Mouse (Mus musculus) MEL (cell line): ENCODE data around the gene Zmiz1.

Experiments used
- CHD2 ChIP-seq: IDR thresholded peaks from 2 replicates; pipeline ENCODE4 v1.6.1; 2011; ENCODE audit warnings: low read length, improper control_type of control experiment
- CTCF ChIP-seq, 3 experiments: IDR thresholded peaks in 2 of 3; conservative IDR thresholded peaks in 1 of 3; 2 replicates each; pipeline ENCODE4 v1.5.1; 2011 to 2012; ENCODE audit warnings: low read length in 3 of 3, low read depth in 2 of 3, mild to moderate bottlenecking in 2 of 3, improper control_type of control experiment in 1 of 3, inconsistent platforms in 1 of 3, mixed read lengths in 1 of 3, moderate library complexity in 1 of 3; ENCODE audit not compliant: control insufficient read depth in 1 of 3, insufficient read depth in 1 of 3, poor library complexity in 1 of 3, severe bottlenecking in 1 of 3
- GATA1 ChIP-seq: IDR thresholded peaks from 2 replicates; pipeline ENCODE4 v1.6.1; 2011; ENCODE audit warnings: low read depth, low read length, improper control_type of control experiment
- HCFC1 ChIP-seq: IDR thresholded peaks from 2 replicates; pipeline ENCODE4 v1.6.1; 2012; ENCODE audit warnings: low read depth, mild to moderate bottlenecking, inconsistent platforms, low read length, improper control_type of control experiment, moderate library complexity
- MAZ ChIP-seq: IDR thresholded peaks from 2 replicates; pipeline ENCODE4 v1.6.1; 2012; ENCODE audit warnings: low read depth, mild to moderate bottlenecking, inconsistent platforms, low read length, improper control_type of control experiment
- MYC ChIP-seq: IDR thresholded peaks from 2 replicates; pipeline ENCODE4 v1.6.1; 2011; ENCODE audit warnings: low read depth, mild to moderate bottlenecking, low read length, improper control_type of control experiment, moderate library complexity
- POLR2A ChIP-seq, 2 experiments: IDR thresholded peaks; 2 replicates each; pipeline ENCODE4 v1.6.1; 2011 to 2012; ENCODE audit warnings: low read length in 2 of 2, mild to moderate bottlenecking in 2 of 2, control low read depth in 1 of 2, improper control_type of control experiment in 1 of 2, low read depth in 1 of 2, moderate library complexity in 1 of 2; ENCODE audit not compliant: control insufficient read depth in 1 of 2, insufficient read depth in 1 of 2, poor library complexity in 1 of 2
- POLR2AphosphoS2 ChIP-seq: IDR thresholded peaks from 2 replicates; pipeline ENCODE4 v1.6.1; 2011; ENCODE audit warnings: low read length, improper control_type of control experiment
- POLR2AphosphoS5 ChIP-seq: IDR thresholded peaks from 2 replicates; pipeline ENCODE4 v1.6.1; 2012; ENCODE audit warnings: low read depth, borderline replicate concordance, mild to moderate bottlenecking, inconsistent platforms, low read length, moderate library complexity, mixed read lengths
- RAD21 ChIP-seq: IDR thresholded peaks from 2 replicates; pipeline ENCODE4 v1.6.1; 2011; ENCODE audit warnings: mild to moderate bottlenecking, low read depth, low read length, improper control_type of control experiment
- TBP ChIP-seq: IDR thresholded peaks from 2 replicates; pipeline ENCODE4 v1.8.0; 2011; ENCODE audit warnings: low read depth, low read length, improper control_type of control experiment
- ZKSCAN1 ChIP-seq: IDR thresholded peaks from 2 replicates; pipeline ENCODE4 v1.6.1; 2012; ENCODE audit warnings: low read depth, mild to moderate bottlenecking, inconsistent platforms, low read length, improper control_type of control experiment, moderate library complexity

DNA sequence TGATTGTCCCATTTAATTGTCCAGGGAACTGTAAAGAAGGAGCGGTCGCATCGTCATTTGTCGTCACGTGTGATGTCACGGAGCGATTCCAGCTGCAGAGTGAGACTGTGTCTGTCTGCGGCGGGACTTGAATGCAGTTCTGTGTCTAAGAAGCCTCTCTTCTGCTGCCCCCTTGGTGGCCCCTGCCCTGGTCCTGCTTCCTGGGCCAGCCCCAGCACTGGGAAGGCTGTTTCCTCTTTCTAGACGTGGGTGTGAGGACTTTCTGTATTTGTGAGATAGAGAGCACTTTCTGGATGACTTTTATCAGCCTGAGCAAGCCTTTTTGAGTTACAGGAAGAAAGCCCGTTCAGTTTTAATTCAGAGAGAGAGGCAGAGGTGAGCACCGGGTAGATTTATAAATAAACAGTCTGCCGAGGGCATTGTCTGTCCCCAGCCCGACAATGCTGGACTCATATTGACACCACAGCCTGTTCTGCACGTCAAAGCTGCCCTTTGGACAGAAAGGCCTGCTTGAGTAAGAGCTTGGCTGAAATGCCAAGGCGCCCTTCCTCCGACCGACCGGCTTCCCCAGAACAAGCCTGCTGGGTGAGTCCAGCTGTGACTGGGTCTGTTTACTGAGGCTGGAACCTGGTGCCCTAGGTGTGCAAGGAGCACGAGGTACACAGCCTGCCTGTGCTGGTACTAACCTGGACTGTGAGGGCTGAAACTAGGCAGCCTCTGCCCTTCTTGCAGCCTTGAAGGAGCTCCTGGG, 22.1 kb downstream of the Zmiz1 start:
- TF ChIP-seq POLR2AphosphoS5 (no peak), CHD2 (no peak), CTCF (IDR thresholded peaks at IDR 0.05 in 2 of 3, conservative IDR thresholded peaks at IDR 0.05 in 1 of 3; ENCODE audit: control insufficient read depth in 1 of 3, insufficient read depth in 1 of 3, low read depth in 2 of 3, low read length in 3 of 3, poor library complexity in 1 of 3, severe bottlenecking in 1 of 3) (no peak), RAD21 (no peak), GATA1 (peak; percentile 90), HCFC1 (peak; percentile 32; the same call in 1 of the 2 replicates), ZKSCAN1 (no peak), MYC (no peak), MAZ (0 out of 2 replicates have a peak, but pooled peaks have one; percentile 39), POLR2AphosphoS2 (no peak), TBP (peak; percentile 54; the same call in 1 of the 2 replicates), POLR2A (IDR thresholded peaks at IDR 0.05; ENCODE audit: control insufficient read depth in 1 of 2, insufficient read depth in 1 of 2, low read depth in 1 of 2, low read length in 2 of 2, poor library complexity in 1 of 2) (peak; percentile 22 to 58; a peak in 3 of 4 replicates)
